8 mouse cellular contexts compared by ENCODE assay signal in genomic region chr12:108763057-108763796, GRCm38 (mm10). TPM values are rescaled to one million over a fixed set of nuclear protein-coding genes. Genes with fewer than 3 reads are reported as not detected.
DNase-seq lines count a peak whose midpoint lies in the region; ATAC-seq and TF ChIP-seq lines count a peak whose summit lies in the region.

No protein-coding gene starts in this region.

- H3K79me2 ChIP-seq in MEL (ENCODE audit: control insufficient read depth, insufficient read depth, low read length, poor library complexity): peaks cover 3% of the 10 kb centered on the region; the same call in 1 of the 2 replicates

- H3K9ac ChIP-seq in MEL (ENCODE audit: control insufficient read depth, low read depth, low read length, poor library complexity, severe bottlenecking): peak overlapping the region; percentile 60
- H3K9ac ChIP-seq in heart, embryonic 11.5 days (ENCODE audit: low read depth, low read length): no peak overlapping the region

- peak; percentile 27 for TF ChIP-seq RAD21 in MEL (IDR thresholded peaks at IDR 0.05; ENCODE audit: low read depth, low read length)

- H3K4me1 ChIP-seq in MEL (ENCODE audit: control insufficient read depth in 1 of 2, insufficient read depth in 2 of 2, low read length in 2 of 2): peaks cover 9 to 42% of the 10 kb centered on the region in 2 experiments
- H3K4me1 ChIP-seq in heart, embryonic 11.5 days (ENCODE audit: control insufficient read depth, insufficient read depth, low read length): peaks cover 19% of the 10 kb centered on the region

- intact Hi-C loops in left cerebral cortex, postnatal 36 days (cut with DNase I): no loop called here

- DNase-seq in adrenal gland, adult 2 months: peak; percentile 14
- no peak for DNase-seq in adrenal gland, adult 18-20 months (ENCODE audit: low spot score in 2 of 2)
- DNase-seq in MEL (ENCODE audit: low read depth, low spot score): peak; percentile 94
- peak; percentile 48 for DNase-seq in lung, postnatal 25 days (ENCODE audit: low spot score)
- DNase-seq in layer of hippocampus, postnatal 25 days (ENCODE audit: extremely low spot score in 1 of 2, low spot score in 1 of 2): no peak
- DNase-seq in left cerebral cortex, postnatal 36 days (ENCODE audit: low spot score in 2 of 2): no peak
- DNase-seq in cerebellum, postnatal 10 days: no peak

- TF ChIP-seq POLR2A in MEL (IDR thresholded peaks at IDR 0.05; ENCODE audit: control insufficient read depth in 1 of 2, insufficient read depth in 1 of 2, low read depth in 1 of 2, low read length in 2 of 2, poor library complexity in 1 of 2): peak in 1 of 2 experiments; percentile 42; a peak in 2 of 4 replicates

- peak; percentile 70 for ATAC-seq in heart, embryonic 11.5 days (replicated peaks; ENCODE audit: insufficient number of reproducible peaks, low FRiP score, low TSS enrichment)

- peaks cover 0 to 28% of the 10 kb centered on the region in 2 experiments; a peak in 2 of 4 replicates for H3K36me3 ChIP-seq in MEL (ENCODE audit: control insufficient read depth in 1 of 2, insufficient read depth in 2 of 2, low read length in 2 of 2)
- no peaks in the 10 kb centered on the region for H3K36me3 ChIP-seq in heart, embryonic 11.5 days (ENCODE audit: control insufficient read depth, insufficient read depth, low read length)

- 36% methylated on average over 9 of the region's 9 CpGs for WGBS in heart, embryonic 11.5 days (ENCODE audit: insufficient replicate concordance)

- peak overlapping the region; percentile 40 for H3K4me2 ChIP-seq in heart, embryonic 11.5 days

- TF ChIP-seq EP300 in MEL (IDR thresholded peaks at IDR 0.05; ENCODE audit: low read depth in 1 of 2, low read length in 2 of 2): peak; percentile 74

- peak overlapping the region; percentile 39 for H3K4me3 ChIP-seq in MEL (ENCODE audit: control insufficient read depth in 1 of 2, insufficient read depth in 1 of 2, low read depth in 2 of 2, low read length in 2 of 2)
- no peak overlapping the region for H3K4me3 ChIP-seq in heart, embryonic 11.5 days (ENCODE audit: low read depth, low read length)

- TF ChIP-seq CTCF in MEL (IDR thresholded peaks at IDR 0.05 in 2 of 3, conservative IDR thresholded peaks at IDR 0.05 in 1 of 3; ENCODE audit: control insufficient read depth in 1 of 3, insufficient read depth in 1 of 3, low read depth in 2 of 3, low read length in 3 of 3, poor library complexity in 1 of 3, severe bottlenecking in 1 of 3): peak; percentile 42 to 63 (median 62)

- no peaks in the 10 kb centered on the region for H3K9me3 ChIP-seq in MEL (replicated peaks; ENCODE audit: insufficient read depth, low read length)
- H3K9me3 ChIP-seq in heart, embryonic 11.5 days (replicated peaks; ENCODE audit: control insufficient read depth, low read length): no peaks in the 10 kb centered on the region

- peak overlapping the region; percentile 91 for H3K27ac ChIP-seq in MEL (ENCODE audit: control insufficient read depth, low read depth, low read length)
- H3K27ac ChIP-seq in heart, embryonic 11.5 days (ENCODE audit: low read depth, low read length): peak overlapping the region; percentile 66; the same call in 1 of the 2 replicates

- H3K27me3 ChIP-seq in MEL (ENCODE audit: control insufficient read depth in 1 of 2, insufficient read depth in 2 of 2, low read length in 2 of 2): no peaks in the 10 kb centered on the region
- H3K27me3 ChIP-seq in heart, embryonic 11.5 days (ENCODE audit: control insufficient read depth, insufficient read depth, low read length): no peaks in the 10 kb centered on the region

TF ChIP-seq in MEL, 35 proteins besides CTCF, POLR2A, EP300 and RAD21:
- TF ChIP-seq ZNF384 (IDR thresholded peaks at IDR 0.05; ENCODE audit: low read depth, low read length): no peak
- TF ChIP-seq ELF1 (IDR thresholded peaks at IDR 0.05; ENCODE audit: low read depth, low read length): peak; percentile 76
- peak; percentile 21; the same call in 1 of the 2 replicates for TF ChIP-seq GABPA (IDR thresholded peaks at IDR 0.05; ENCODE audit: low read depth, low read length)
- TF ChIP-seq MAX (IDR thresholded peaks at IDR 0.05; ENCODE audit: low read length): no peak
- no peak for TF ChIP-seq MAFK (IDR thresholded peaks at IDR 0.05; ENCODE audit: borderline replicate concordance, low read depth, low read length)
- no peak for TF ChIP-seq MYB (IDR thresholded peaks at IDR 0.05; ENCODE audit: low read depth, low read length)
- no peak for TF ChIP-seq POLR2AphosphoS2 (IDR thresholded peaks at IDR 0.05; ENCODE audit: low read length)
- peak; percentile 66; the same call in 1 of the 2 replicates for TF ChIP-seq ETS1 (IDR thresholded peaks at IDR 0.05; ENCODE audit: low read depth, low read length)
- TF ChIP-seq TBP (IDR thresholded peaks at IDR 0.05; ENCODE audit: low read depth, low read length): peak; percentile 23; the same call in 1 of the 2 replicates
- TF ChIP-seq SMC3 (IDR thresholded peaks at IDR 0.05; ENCODE audit: low read depth, low read length): no peak
- TF ChIP-seq POLR2AphosphoS5 (IDR thresholded peaks at IDR 0.05; ENCODE audit: borderline replicate concordance, low read depth, low read length): no peak
- no peak; the same call in 1 of the 2 replicates for TF ChIP-seq ZMIZ1 (IDR thresholded peaks at IDR 0.05; ENCODE audit: low read depth, low read length)
- TF ChIP-seq E2F4 (IDR thresholded peaks at IDR 0.05; ENCODE audit: borderline replicate concordance, low read depth, low read length): no peak
- peak; percentile 40 for TF ChIP-seq RCOR1 (IDR thresholded peaks at IDR 0.05; ENCODE audit: low read depth, low read length)
- TF ChIP-seq JUND (IDR thresholded peaks at IDR 0.05; ENCODE audit: low read depth, low read length): no peak
- TF ChIP-seq MAZ (IDR thresholded peaks at IDR 0.05; ENCODE audit: low read depth, low read length): peak; percentile 58; the same call in 1 of the 2 replicates
- no peak for TF ChIP-seq UBTF (IDR thresholded peaks at IDR 0.05; ENCODE audit: borderline replicate concordance, insufficient read depth, low read depth, low read length)
- peak; percentile 75 for TF ChIP-seq CHD1 (IDR thresholded peaks at IDR 0.05; ENCODE audit: low read depth, low read length)
- peak; percentile 40; the same call in 1 of the 2 replicates for TF ChIP-seq HCFC1 (IDR thresholded peaks at IDR 0.05; ENCODE audit: low read depth, low read length)
- TF ChIP-seq ZKSCAN1 (IDR thresholded peaks at IDR 0.05; ENCODE audit: low read depth, low read length): peak; percentile 14; the same call in 1 of the 2 replicates
- TF ChIP-seq ZC3H11A (IDR thresholded peaks at IDR 0.05; ENCODE audit: low read depth, low read length): 0 out of 2 replicates have a peak, but pooled peaks have one; percentile 3
- peak; percentile 46; the same call in 1 of the 2 replicates for TF ChIP-seq MYC (IDR thresholded peaks at IDR 0.05; ENCODE audit: low read depth, low read length)
- no peak for TF ChIP-seq KAT2A (conservative IDR thresholded peaks at IDR 0.05; ENCODE audit: low read depth, low read length)
- TF ChIP-seq CHD2 (IDR thresholded peaks at IDR 0.05; ENCODE audit: low read length): no peak
- no peak; the same call in none of the 2 replicates for TF ChIP-seq SIN3A (IDR thresholded peaks at IDR 0.05; ENCODE audit: low read length)
- no peak for TF ChIP-seq NRF1 (IDR thresholded peaks at IDR 0.05; ENCODE audit: insufficient read depth, low read depth, low read length, poor library complexity, severe bottlenecking)
- peak; percentile 32; the same call in 1 of the 2 replicates for TF ChIP-seq BHLHE40 (IDR thresholded peaks at IDR 0.05; ENCODE audit: borderline replicate concordance, low read depth, low read length)
- peak; percentile 76 for TF ChIP-seq TAL1 (IDR thresholded peaks at IDR 0.05; ENCODE audit: low read length)
- TF ChIP-seq MXI1 (IDR thresholded peaks at IDR 0.05; ENCODE audit: low read depth, low read length): no peak
- TF ChIP-seq MEF2A (IDR thresholded peaks at IDR 0.05; ENCODE audit: extremely low read depth, insufficient replicate concordance, low read depth, low read length, poor library complexity, severe bottlenecking): 0 out of 2 replicates have a peak, but pooled peaks have one; percentile 42
- peak; percentile 44; the same call in 1 of the 2 replicates for TF ChIP-seq TCF12 (IDR thresholded peaks at IDR 0.05; ENCODE audit: low read depth, low read length)
- peak; percentile 79 for TF ChIP-seq GATA1 (IDR thresholded peaks at IDR 0.05; ENCODE audit: low read depth, low read length)
- no peak for TF ChIP-seq USF2 (IDR thresholded peaks at IDR 0.05; ENCODE audit: borderline replicate concordance in 1 of 2, insufficient read depth in 1 of 2, low read depth in 1 of 2, low read length in 2 of 2)
- TF ChIP-seq USF1 (IDR thresholded peaks at IDR 0.05; ENCODE audit: low read depth, low read length): no peak
- TF ChIP-seq NELFE (IDR thresholded peaks at IDR 0.05; ENCODE audit: low read depth, low read length): peak; percentile 53

RNA-seq across cellular contexts. Expression of gene Yy1, which starts 29.5 kb away (rescaled TPM):
- 100 to 1,000 TPM in 1 of 2 experiments, 10 to 100 TPM in 1; 56.2 to 102 TPM for total RNA-seq in adrenal gland, adult 2 months (2021)
- polyA plus RNA-seq in adrenal gland, adult 2 months (2012; rRNA removed): 22.5 and 27.8 TPM in 2 replicates
- total RNA-seq in adrenal gland, adult 18-20 months (2021): 10 to 100 TPM; 55.5 to 79.9 TPM
- total RNA-seq in MEL (2012; rRNA removed): 34.9 and 37.1 TPM in 2 replicates
- 10 to 100 TPM; 52.1 to 62.4 TPM for polyA plus RNA-seq in MEL (2012; ENCODE audit: insufficient read depth in 1 of 2, insufficient read length in 2 of 2, low read depth in 1 of 2, low replicate concordance in 2 of 2, missing spikeins in 1 of 2)
- 13.0 and 14.2 TPM in 2 replicates for polyA plus RNA-seq in heart, embryonic 11.5 days (2014; fragmentation: Nextera tagmentation; extraction: Ambion mirVana)
- total RNA-seq in layer of hippocampus, postnatal 25 days (2021): 10 to 100 TPM; 48.9 to 51.6 TPM
- 10 to 100 TPM; 41.9 to 52.7 TPM for total RNA-seq in left cerebral cortex, postnatal 36 days (2021)

Comparison
In these comparisons a context has a peak if more than half of its experiments do, and no peak if none do; other contexts are left out.
1. DNase-seq: peak in adrenal gland, adult 2 months (single experiment), MEL (single experiment) and lung, postnatal 25 days (single experiment); none in adrenal gland, adult 18-20 months (0 of 2), layer of hippocampus, postnatal 25 days (0 of 2), left cerebral cortex, postnatal 36 days (0 of 2) and cerebellum, postnatal 10 days (0 of 2).